Mouse (Mus musculus) lung, postnatal 0 days (tissue): Measurements from ENCODE around the gene Thegl. TPM values are rescaled to one million over a fixed set of nuclear protein-coding genes. Genes with fewer than 3 reads are reported as not detected.

Experiments
- ATAC-seq: fragments of 200-750 bp; cut with Nextera tagmentation; 2 replicates; pipeline ENCODE4 v1.8.0; 2017; ENCODE audit warnings: moderate library complexity
- DNase-seq: peaks from one replicate; pipeline ENCODE4 v3.0.0-alpha.2; 2016; ENCODE audit warnings: low spot score
- H3K27ac ChIP-seq: fragments of 300-500 bp; sonication (generic); 2 replicates; pipeline ENCODE4 v1.5.1; 2014; ENCODE audit warnings: antibody characterized with exemption, mild to moderate bottlenecking, low read length, mixed read lengths
- H3K27me3 ChIP-seq: fragments of 300-500 bp; sonication (generic); replicated peaks from 2 replicates; pipeline ENCODE4 v1.6.1; 2014; ENCODE audit warnings: low read length, mixed read lengths; ENCODE audit not compliant: insufficient read depth
- H3K36me3 ChIP-seq: fragments of 300-500 bp; sonication (generic); 2 replicates; pipeline ENCODE4 v1.6.1; 2014; ENCODE audit warnings: low read length, mixed read lengths; ENCODE audit not compliant: insufficient read depth
- H3K4me1 ChIP-seq: fragments of 300-500 bp; sonication (generic); 2 replicates; pipeline ENCODE4 v1.6.1; 2014; ENCODE audit warnings: antibody characterized with exemption, low read depth, low read length, mixed read lengths; ENCODE audit not compliant: insufficient read depth
- H3K4me2 ChIP-seq: fragments of 300-500 bp; sonication (generic); replicated peaks from 2 replicates; pipeline ENCODE4 v1.6.1; 2014; ENCODE audit warnings: low read depth, mild to moderate bottlenecking, low read length, moderate library complexity, mixed read lengths
- H3K4me3 ChIP-seq: fragments of 300-500 bp; sonication (generic); 2 replicates; pipeline ENCODE4 v1.5.1; 2014; ENCODE audit warnings: low read depth, low read length
- H3K9ac ChIP-seq: fragments of 300-500 bp; sonication (generic); replicated peaks from 2 replicates; pipeline ENCODE4 v1.6.1; 2014; ENCODE audit warnings: low read depth, mild to moderate bottlenecking
- H3K9me3 ChIP-seq: fragments of 300-500 bp; sonication (generic); 2 replicates; pipeline ENCODE4 v1.6.1; 2016; ENCODE audit warnings: low read length, mixed read lengths
- CTCF ChIP-seq: IDR thresholded peaks from 2 replicates; pipeline ENCODE4 v1.5.1; 2016; ENCODE audit warnings: antibody characterized with exemption, mild to moderate bottlenecking
- EP300 ChIP-seq: IDR thresholded peaks from 2 replicates; pipeline ENCODE4 v1.6.1; 2016; ENCODE audit warnings: antibody characterized with exemption, mild to moderate bottlenecking, control low read depth
- WGBS: fragments of 180-500 bp; shearing (Covaris S2); extraction: QIAGEN DNeasy Blood & Tissue Kit; methylation state at CpG from one replicate; pipeline ENCODE4 v1.1.7; 2014; 5-methylcytosine and 5-hydroxymethylcytosine counted together
- polyA plus RNA-seq: library from polyadenylated mRNA; unstranded; fragments of >200 nt; fragmentation: Nextera tagmentation; extraction: Ambion mirVana; gene quantifications from 2 replicates; pipeline ENCODE4 v1.2.1, GENCODE M21; 2015

The Thegl gene
- polyA plus RNA-seq, 1 experiment from 2014 or later, result 1.2 TPM

- no peaks in the 10 kb centered on the region for H3K36me3 ChIP-seq
- no peak overlapping the region for H3K27ac ChIP-seq
- H3K4me2 ChIP-seq, result no peak overlapping the region
- no peaks in the 10 kb centered on the region for H3K4me1 ChIP-seq
- no peak for TF ChIP-seq EP300
- no peak for TF ChIP-seq CTCF
- H3K9me3 ChIP-seq, result no peaks in the 10 kb centered on the region
- DNase-seq (no peak), ATAC-seq (no peak)
- H3K27me3 ChIP-seq, result no peaks in the 10 kb centered on the region
- H3K9ac ChIP-seq, result no peak overlapping the region
- no peak overlapping the region for H3K4me3 ChIP-seq
- WGBS, result 87% methylated on average over 10 of the region's 10 CpGs
These were observed 22.6 kb downstream of the Thegl start for GRCm38 (mm10) chr5:77038451-77038850.

DNA sequence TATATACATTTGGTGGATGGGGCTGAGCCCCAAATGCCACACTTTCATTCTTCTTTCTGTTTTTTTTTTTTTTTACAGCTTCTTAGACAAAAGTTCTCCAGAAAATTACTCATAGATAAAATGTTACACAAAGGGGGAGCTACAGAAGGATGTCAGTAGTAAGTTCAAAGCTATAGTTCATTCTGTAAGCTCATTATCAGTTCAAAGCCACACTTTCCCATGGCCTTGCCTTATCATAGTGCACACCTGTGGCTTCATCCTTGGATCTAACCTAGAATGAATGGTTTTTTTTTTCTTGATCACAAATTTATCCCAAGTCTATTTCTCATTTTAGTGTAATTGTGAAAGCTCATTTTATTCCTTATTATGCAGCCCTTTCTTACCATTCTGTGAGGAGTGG is 23.6 kb downstream of the Thegl start:
- Histone ChIP-seq H3K27ac (no peak overlapping the region), H3K27me3 (no peaks in the 10 kb centered on the region), H3K4me2 (no peak overlapping the region), H3K9me3 (no peaks in the 10 kb centered on the region), H3K9ac (no peak overlapping the region), H3K4me1 (no peaks in the 10 kb centered on the region), H3K4me3 (no peak overlapping the region), H3K36me3 (no peaks in the 10 kb centered on the region)
- TF ChIP-seq CTCF (no peak), EP300 (no peak)
- DNase-seq, result no peak
- ATAC-seq, result no peak

DNA sequence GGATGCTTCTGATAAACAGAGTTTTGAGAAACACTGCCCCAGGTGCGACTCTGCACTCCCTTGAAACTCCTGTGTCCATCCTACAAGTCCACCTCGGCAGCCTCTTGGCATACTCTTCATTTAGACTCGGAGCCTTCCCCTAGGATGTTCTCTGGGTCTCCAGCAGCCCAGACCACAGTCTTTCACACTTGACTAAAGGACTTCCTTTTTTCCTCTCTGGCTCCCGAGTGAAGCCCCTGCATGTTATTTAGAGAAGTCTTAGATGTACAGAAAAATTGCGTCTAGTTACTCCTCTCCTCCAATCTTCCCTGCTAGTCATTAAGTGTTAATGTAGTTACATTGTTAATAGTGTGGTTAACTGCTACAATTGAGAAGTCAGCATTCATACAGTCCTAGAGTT is 28.5 kb downstream of the Thegl start:
- DNase-seq, result no peak
- Histone ChIP-seq H3K9me3 (no peaks in the 10 kb centered on the region), H3K4me2 (no peak overlapping the region), H3K4me3 (no peak overlapping the region), H3K27ac (no peak overlapping the region), H3K4me1 (no peaks in the 10 kb centered on the region), H3K36me3 (no peaks in the 10 kb centered on the region), H3K27me3 (no peaks in the 10 kb centered on the region), H3K9ac (no peak overlapping the region)
- TF ChIP-seq EP300 (no peak), CTCF (no peak)
- ATAC-seq, result no peak
- 54% methylated on average over 5 of the region's 5 CpGs for WGBS

DNA sequence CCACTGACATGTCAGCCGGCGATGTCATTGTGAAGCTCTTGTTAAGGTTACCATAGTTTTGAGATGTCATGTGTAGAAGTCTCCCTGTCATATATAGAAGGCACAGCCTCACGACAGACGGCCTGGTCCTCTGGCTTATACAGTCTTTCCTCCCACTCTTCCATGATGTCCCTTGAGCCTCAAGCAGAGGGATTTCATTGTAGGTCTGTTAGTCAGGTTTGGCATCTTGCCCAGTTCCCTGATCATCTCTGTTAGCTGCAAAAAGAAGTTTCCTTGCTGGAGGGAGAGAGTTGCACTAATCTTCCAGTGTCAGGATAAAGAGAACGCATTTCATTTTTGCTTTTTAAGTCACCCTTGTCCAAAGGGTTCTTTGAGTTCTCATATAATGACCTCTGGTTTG is 36.8 kb downstream of the Thegl start:
- no peaks in the 10 kb centered on the region for H3K9me3 ChIP-seq
- no peak for DNase-seq
- no peak for TF ChIP-seq EP300
- TF ChIP-seq CTCF, result no peak
- ATAC-seq, result no peak
- H3K4me2 ChIP-seq, result no peak overlapping the region
- H3K27ac ChIP-seq, result no peak overlapping the region
- H3K9ac ChIP-seq, result no peak overlapping the region
- no peaks in the 10 kb centered on the region for H3K4me1 ChIP-seq
- WGBS, result 91% methylated on average over 5 of the region's 5 CpGs
- H3K27me3 ChIP-seq, result no peaks in the 10 kb centered on the region
- no peaks in the 10 kb centered on the region for H3K36me3 ChIP-seq
- H3K4me3 ChIP-seq, result no peak overlapping the region

- DNase-seq (no peak), ATAC-seq (no peak)
- WGBS, result 68% methylated on average over 12 of the region's 12 CpGs
- H3K9me3 ChIP-seq, result no peaks in the 10 kb centered on the region
- no peak overlapping the region for H3K4me2 ChIP-seq
- H3K4me3 ChIP-seq, result no peak overlapping the region
- no peak overlapping the region for H3K27ac ChIP-seq
- no peak overlapping the region for H3K9ac ChIP-seq
- H3K27me3 ChIP-seq, result no peaks in the 10 kb centered on the region
- H3K4me1 ChIP-seq, result no peaks in the 10 kb centered on the region
- no peaks in the 10 kb centered on the region for H3K36me3 ChIP-seq
- TF ChIP-seq EP300 (no peak), CTCF (no peak)
These were observed 41.1 kb downstream of the Thegl start for GRCm38 (mm10) chr5:77056881-77057440.

- H3K9me3 ChIP-seq, result no peaks in the 10 kb centered on the region
- no peaks in the 10 kb centered on the region for H3K4me1 ChIP-seq
- WGBS, result 42% methylated on average over 10 of the region's 10 CpGs
- no peaks in the 10 kb centered on the region for H3K27me3 ChIP-seq
- no peak overlapping the region for H3K27ac ChIP-seq
- H3K36me3 ChIP-seq, result no peaks in the 10 kb centered on the region
- H3K4me3 ChIP-seq, result no peak overlapping the region
- ATAC-seq, result no peak
- no peak overlapping the region for H3K9ac ChIP-seq
- TF ChIP-seq CTCF (no peak), EP300 (no peak)
- no peak for DNase-seq
- no peak overlapping the region for H3K4me2 ChIP-seq
These were observed 44.5 kb downstream of the Thegl start for GRCm38 (mm10) chr5:77060363-77060762.
